Mouse (Mus musculus): ENCODE results near the gene Galnt11.

Galnt11 gene

DNA sequence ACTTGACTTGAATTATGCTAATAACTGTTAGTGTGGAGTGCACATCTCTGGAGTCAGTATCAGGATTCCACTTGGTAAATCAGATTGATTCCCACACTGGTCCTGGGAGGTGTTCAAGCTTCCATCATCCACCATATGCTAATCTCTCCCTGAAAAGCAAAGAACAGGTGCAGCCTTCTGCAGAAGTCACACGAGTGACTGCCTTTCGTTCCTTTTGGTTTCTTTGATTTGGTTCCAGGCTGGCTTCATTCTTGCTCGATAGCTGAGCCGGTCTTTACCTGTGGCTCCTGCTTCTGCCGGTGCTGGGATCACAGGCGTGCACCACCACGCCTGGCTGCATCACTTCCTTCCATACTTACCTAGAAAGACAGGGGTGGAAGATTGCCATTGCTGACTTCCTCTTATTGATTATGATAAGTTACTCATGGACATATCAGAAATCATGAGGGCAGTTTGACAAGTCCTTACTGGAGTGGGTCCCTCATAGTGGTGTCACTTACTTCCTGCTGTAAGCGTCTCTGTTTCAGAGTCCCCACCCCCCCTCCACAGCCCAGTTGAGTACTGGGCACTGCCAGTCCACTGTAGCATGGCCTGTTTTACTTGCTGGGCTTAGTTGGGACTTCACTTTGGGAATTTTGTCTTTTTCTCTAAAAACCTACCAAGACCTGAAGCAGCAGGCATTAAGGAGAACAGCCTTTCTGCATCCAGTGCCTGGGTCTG lies 31.3 kb downstream of the Galnt11 start:
- DNase-seq (ENCODE audit: inconsistent ontology term): no peak

DNA sequence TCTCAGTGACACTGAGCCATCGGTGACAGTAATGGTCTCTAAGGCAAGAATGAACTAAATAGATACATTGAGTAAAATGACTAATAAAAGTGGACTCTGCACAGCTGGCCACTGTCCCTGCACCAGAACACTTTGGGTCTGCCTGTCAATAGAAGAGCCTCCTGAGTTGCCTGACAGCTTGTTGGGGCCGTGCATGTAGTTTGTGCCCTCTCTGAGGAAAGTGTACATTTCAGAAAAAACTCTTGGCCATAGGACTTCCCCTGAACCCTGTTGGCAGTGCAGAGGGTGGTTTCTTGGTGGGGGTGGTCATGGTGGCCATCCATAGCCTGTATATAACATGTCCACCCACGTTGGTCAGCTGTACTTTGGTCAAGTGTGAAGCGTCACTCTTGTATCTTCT lies 32.8 kb downstream of the Galnt11 start:
- DNase-seq (ENCODE audit: inconsistent ontology term): no peak

DNA sequence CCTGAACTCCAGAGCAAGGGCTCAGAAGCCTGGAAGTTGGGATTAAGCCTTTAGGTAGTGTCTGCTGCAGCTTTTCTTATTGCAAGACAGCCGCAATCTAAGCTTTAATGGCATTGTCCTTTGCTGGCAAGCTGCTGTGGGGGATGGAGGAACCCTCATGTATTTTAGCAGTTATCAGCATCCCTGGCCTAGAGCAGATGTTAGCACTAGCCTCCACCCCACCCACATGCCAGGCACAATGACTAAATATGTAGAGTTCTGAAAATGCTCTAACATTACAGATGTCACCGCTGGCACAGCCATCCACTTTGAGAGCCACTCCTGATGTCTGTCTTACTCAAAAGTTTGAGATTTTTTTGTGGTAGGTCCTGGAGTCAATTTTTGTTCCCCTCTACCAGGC lies 35.0 kb downstream of the Galnt11 start:
- DNase-seq (ENCODE audit: inconsistent ontology term): no peak

DNA sequence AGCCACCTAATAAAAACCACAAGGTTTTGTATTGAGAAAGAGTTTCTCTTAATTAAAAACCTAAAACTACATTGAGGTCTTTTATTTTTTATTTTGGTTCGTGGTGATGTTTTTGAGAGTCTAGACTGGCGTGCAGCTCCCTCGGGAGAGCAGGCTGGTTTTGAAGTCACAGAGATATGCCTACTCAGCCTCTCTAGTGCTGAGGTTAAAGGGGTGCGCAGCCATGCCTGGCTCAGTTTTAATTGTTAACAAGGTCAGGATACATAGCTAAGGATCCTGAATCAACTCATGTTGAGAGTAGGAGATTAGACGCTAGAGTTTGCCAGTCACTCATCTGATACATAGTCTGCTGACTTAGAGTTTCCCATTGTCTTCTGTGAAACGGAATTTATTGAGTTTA lies 39.7 kb downstream of the Galnt11 start:
- no peak for DNase-seq (ENCODE audit: inconsistent ontology term)

DNA sequence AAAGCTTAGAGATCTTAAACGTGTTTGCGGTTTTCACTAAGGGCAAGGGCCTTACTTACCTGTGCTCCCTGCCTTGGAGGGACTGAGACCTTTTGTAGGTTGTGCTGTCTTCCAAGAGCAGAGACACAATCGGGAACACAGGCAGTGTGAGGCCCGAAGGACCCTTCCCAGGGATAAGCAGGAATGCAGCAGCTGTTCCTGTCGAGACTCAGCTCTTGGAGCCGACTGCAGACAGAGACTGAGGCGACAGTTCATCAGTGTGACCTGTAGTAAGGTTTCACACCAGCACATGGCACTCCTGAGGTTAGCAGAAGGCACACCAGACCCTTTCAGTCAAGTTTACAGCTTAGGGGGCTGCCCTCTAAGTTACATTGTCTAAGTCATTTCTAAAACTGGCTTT lies 40.6 kb downstream of the Galnt11 start:
- no peak for DNase-seq (ENCODE audit: inconsistent ontology term)

DNA sequence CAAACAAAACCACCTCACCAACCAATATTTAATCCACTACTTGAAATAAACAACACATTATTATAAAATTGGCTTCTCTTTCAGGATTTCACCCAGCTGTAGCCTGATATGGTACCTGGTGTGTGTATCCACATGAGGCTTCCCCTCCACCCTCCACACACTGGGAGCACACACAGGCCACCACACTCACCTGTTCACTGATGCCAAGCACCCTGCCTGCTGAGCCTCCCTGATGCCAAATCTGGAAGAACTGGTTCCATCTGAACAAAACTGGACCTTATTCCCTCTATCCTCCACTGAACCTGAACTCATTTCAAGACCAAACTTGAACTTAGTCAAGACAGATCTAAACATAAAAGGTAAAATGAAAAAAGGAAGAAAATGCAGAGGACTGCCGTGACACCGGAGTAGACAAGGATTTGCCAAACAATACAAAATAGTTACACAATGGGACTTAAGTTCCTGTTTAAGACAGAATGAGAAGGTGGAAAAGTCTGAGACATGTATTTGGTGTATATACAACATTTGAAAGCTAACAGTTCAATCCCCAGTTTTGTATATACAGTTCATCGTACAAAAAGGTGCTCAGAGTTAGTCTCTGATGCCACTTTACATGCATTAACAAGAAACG lies 46.7 kb downstream of the Galnt11 start:
- DNase-seq (ENCODE audit: inconsistent ontology term): no peak

DNA sequence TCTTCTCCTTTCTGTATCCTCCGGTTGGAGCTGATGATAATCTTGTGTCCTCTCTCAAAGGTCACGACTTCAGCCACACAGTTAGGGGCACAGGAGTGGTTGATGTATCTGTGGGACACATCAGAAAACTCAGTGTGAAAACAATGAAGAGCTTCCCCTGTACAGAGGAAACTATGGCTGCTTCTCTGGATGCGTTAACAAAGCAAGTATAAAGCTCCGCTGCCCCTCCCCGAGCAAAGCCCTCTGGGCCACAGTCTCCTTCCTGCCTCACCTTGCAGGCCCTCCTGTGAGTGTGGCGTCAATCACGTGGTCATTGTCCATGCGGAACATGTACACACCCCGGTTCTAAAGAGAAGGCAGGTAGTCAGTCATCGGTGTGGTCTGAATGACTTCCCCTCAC lies 53.9 kb downstream of the Galnt11 start:
- no peak for DNase-seq (ENCODE audit: inconsistent ontology term)

DNA sequence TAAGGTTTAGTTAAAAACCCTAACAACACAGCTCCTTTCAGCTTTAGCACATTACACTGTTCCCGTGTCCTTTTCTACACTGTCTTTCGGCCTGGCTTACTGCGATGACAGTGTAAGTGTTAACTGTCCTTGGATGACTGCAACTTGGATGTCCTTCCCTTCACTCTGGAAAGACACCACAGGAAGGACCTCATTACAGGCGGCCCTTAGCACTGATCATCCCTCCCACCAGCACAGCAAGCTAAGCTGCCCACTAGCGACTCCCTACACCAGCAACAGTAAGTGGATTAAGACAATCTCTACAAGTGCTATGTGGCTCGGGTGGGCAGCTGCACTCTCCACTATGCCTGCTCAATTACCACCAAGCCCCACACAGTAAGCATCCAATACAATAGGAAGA lies 54.7 kb downstream of the Galnt11 start:
- no peak for DNase-seq (ENCODE audit: inconsistent ontology term)

DNA sequence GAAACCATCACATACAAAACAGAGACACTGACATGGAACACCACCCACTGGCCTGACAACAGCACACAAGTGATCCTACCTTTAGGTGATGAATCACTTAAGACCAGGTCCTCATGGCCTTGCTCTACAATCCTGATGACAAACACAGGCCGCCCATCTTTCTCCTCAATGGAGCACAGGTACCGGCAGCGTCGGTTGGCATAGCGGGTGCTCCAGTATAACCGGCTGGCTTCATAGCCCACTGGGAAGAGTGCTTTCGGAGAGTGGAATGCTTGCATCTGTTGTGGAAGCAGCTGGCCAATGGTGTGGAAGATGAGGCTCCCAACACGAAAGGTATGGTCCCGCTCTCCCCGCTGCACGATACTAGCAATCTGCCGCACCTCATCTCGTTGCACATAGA lies 62.3 kb downstream of the Galnt11 start:
- no peak for DNase-seq (ENCODE audit: inconsistent ontology term)

DNA sequence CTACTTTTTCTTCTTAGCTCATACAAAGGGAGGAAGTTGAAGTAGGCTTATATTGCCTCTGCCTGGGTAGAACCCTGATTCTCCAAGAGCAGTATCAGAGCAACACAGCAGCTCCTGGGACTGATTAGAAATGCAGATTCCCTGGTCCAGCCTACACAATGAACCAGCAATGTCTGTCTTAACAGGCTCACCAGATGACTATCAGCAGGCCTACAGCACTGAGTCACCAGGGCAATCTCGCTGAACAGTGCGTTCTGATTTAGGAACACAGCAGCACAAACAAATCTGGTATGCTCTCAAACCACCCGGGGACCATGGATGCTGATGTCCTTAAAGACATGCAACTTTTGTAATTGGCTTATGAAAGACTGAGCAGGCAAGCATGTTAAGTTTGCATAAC lies 75.1 kb downstream of the Galnt11 start:
- DNase-seq (ENCODE audit: inconsistent ontology term): peak; percentile 26

DNA sequence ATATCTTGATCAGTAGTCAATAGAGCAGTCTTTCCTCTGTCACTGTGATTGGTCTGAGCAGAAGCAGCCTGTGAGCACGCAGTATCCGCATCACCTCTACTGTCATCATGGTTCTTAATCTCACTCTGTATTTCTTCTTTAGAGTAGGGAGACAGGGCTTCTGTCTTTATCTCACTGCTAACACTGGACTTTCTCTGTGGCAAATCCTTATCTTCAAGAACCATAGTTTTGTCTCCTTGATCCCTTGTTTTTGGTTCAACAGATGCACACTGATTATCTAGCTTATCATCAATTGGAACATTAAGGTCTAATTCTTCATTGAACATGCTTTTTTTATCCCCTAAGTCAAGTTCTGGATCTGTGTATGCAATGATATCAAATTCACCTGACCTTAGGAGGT lies 88.5 kb downstream of the Galnt11 start:
- DNase-seq (ENCODE audit: inconsistent ontology term): no peak

DNA sequence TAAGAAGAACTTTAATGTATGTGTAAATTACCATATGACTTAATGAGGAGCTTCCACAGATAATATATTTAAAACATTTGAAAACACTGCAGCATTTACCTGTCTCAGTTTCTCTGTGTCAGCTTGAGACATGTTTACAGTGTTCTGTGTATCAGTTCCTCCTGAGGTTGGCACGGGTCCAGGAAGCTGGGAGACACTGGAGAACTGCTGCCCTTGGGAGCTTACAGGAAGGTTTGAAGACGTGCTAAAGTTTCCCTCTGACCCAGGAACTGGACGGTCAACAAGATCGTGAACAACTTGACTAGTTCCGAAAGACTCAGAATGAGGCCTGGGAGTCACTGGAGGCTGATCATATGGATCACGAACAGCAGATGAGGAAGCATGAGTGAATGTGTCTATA lies 92.2 kb downstream of the Galnt11 start:
- DNase-seq (ENCODE audit: inconsistent ontology term): no peak
